Mouse (Mus musculus) lung, embryonic 14.5 days (tissue): ENCODE measurements around the gene Ppp1r14a. TPM values are rescaled to one million over a fixed set of nuclear protein-coding genes. Genes with fewer than 3 reads are reported as not detected.

ENCODE experiments used
- ATAC-seq: fragments of 200-750 bp; cut with Nextera tagmentation; 2 replicates; pipeline ENCODE4 v1.8.0; 2017; ENCODE audit warnings: mild to moderate bottlenecking, moderate TSS enrichment, moderate library complexity; ENCODE audit not compliant: insufficient read depth
- DNase-seq: peaks from one replicate; pipeline ENCODE4 v3.0.0-alpha.2; 2015
- H3K27ac ChIP-seq: fragments of 300-500 bp; sonication (generic); 2 replicates; pipeline ENCODE4 v1.5.1; 2014; ENCODE audit warnings: low read depth, mild to moderate bottlenecking, moderate library complexity
- H3K27me3 ChIP-seq: fragments of 300-500 bp; sonication (generic); 2 replicates; pipeline ENCODE4 v1.6.1; 2014; ENCODE audit warnings: low read length, control low read depth; ENCODE audit not compliant: insufficient read depth
- H3K36me3 ChIP-seq: fragments of 300-500 bp; sonication (generic); 2 replicates; pipeline ENCODE4 v1.6.1; 2014; ENCODE audit warnings: control low read depth; ENCODE audit not compliant: insufficient read depth
- H3K4me1 ChIP-seq: fragments of 300-500 bp; sonication (generic); 2 replicates; pipeline ENCODE4 v1.6.1; 2014; ENCODE audit warnings: antibody characterized with exemption, control low read depth; ENCODE audit not compliant: insufficient read depth
- H3K4me2 ChIP-seq: fragments of 300-500 bp; sonication (generic); 2 replicates; pipeline ENCODE4 v1.6.1; 2014; ENCODE audit warnings: mild to moderate bottlenecking
- H3K4me3 ChIP-seq: fragments of 300-500 bp; sonication (generic); 2 replicates; pipeline ENCODE4 v1.5.1; 2014; ENCODE audit warnings: low read depth, low read length
- H3K9ac ChIP-seq: fragments of 300-500 bp; sonication (generic); 2 replicates; pipeline ENCODE4 v1.6.1; 2014
- H3K9me3 ChIP-seq: fragments of 300-500 bp; sonication (generic); 2 replicates; pipeline ENCODE4 v1.6.1; 2016; ENCODE audit warnings: low read depth, low read length, control low read depth
- CTCF ChIP-seq: IDR thresholded peaks from 2 replicates; pipeline ENCODE4 v1.5.1; 2016; ENCODE audit warnings: antibody characterized with exemption, low read depth
- WGBS: fragments of 180-500 bp; shearing (Covaris S2); extraction: QIAGEN DNeasy Blood & Tissue Kit; methylation state at CpG from one replicate; pipeline ENCODE4 v1.1.7; 2014; 5-methylcytosine and 5-hydroxymethylcytosine counted together
- polyA plus RNA-seq: library from polyadenylated mRNA; unstranded; fragments of >200 nt; fragmentation: Nextera tagmentation; extraction: Ambion mirVana; gene quantifications from 2 replicates; pipeline ENCODE4 v1.2.1, GENCODE M21; 2014

Ppp1r14a gene
- polyA plus RNA-seq, 1 experiment from 2014 or later = 114 TPM

GRCm38 (mm10) chr7:29279261-29279660, 9.8 kb upstream of the Ppp1r14a start:
- no peak overlapping the region for H3K4me3 ChIP-seq
- H3K36me3 ChIP-seq = no peaks in the 10 kb centered on the region
- no peak for TF ChIP-seq CTCF
- DNase-seq = no peak
- H3K4me1 ChIP-seq = no peaks in the 10 kb centered on the region
- no peak overlapping the region for H3K9ac ChIP-seq
- peak overlapping the region; percentile 92; the same call in 1 of the 2 replicates for H3K4me2 ChIP-seq
- H3K27me3 ChIP-seq = peaks cover 29% of the 10 kb centered on the region
- no peaks in the 10 kb centered on the region for H3K9me3 ChIP-seq
- no peak overlapping the region for H3K27ac ChIP-seq
- no peak for ATAC-seq

GRCm38 (mm10) chr7:29279924-29280323, 9.2 kb upstream of the Ppp1r14a start:
- DNase-seq = no peak
- peak overlapping the region; percentile 92 for H3K4me2 ChIP-seq
- peak overlapping the region; percentile 58 for H3K4me3 ChIP-seq
- H3K9ac ChIP-seq = peak overlapping the region; percentile 16; the same call in 1 of the 2 replicates
- ATAC-seq = no peak
- 0 out of 2 replicates have a peak overlapping the region, but pooled peaks have one; percentile 6 for H3K27ac ChIP-seq
- no peak for TF ChIP-seq CTCF
- no peaks in the 10 kb centered on the region for H3K36me3 ChIP-seq
- WGBS = 52% methylated on average over 8 of the region's 8 CpGs
- peaks cover 29% of the 10 kb centered on the region for H3K27me3 ChIP-seq
- H3K4me1 ChIP-seq = no peaks in the 10 kb centered on the region
- H3K9me3 ChIP-seq = no peaks in the 10 kb centered on the region

- WGBS = 12% methylated on average over 13 of the region's 13 CpGs
These were observed 8.3 kb upstream of the Ppp1r14a start for GRCm38 (mm10) chr7:29280801-29281200.

GRCm38 (mm10) chr7:29281201-29282073, 7.7 kb upstream of the Ppp1r14a start, which contains the start of gene Spint2:
Gene Spint2, minus strand, starts transcription at chr7:29281912.
- ATAC-seq (peak; percentile 80), DNase-seq (peak; percentile 78)
- H3K27ac ChIP-seq = peak within 1 kb of the TSS; percentile 88
- H3K27me3 ChIP-seq = peaks cover 29% of the 10 kb centered on the region
- peak within 1 kb of the TSS; percentile 92 for H3K4me2 ChIP-seq
- H3K9ac ChIP-seq = peak within 1 kb of the TSS; percentile 64
- no peaks in the 10 kb centered on the region for H3K36me3 ChIP-seq
- H3K4me1 ChIP-seq = no peaks in the 10 kb centered on the region
- H3K4me3 ChIP-seq = peak within 1 kb of the TSS; percentile 58
- no peaks in the 10 kb centered on the region for H3K9me3 ChIP-seq
- WGBS = under 1% methylated on average over 79 of the region's 80 CpGs
- TF ChIP-seq CTCF = peak; percentile 38; the same call in 1 of the 2 replicates

More at GRCm38 (mm10) chr7:29280801-29281200, 8.3 kb upstream of the Ppp1r14a start:
- DNase-seq (no peak), ATAC-seq (no peak)
- Histone ChIP-seq H3K4me1 (no peaks in the 10 kb centered on the region), H3K27ac (no peak overlapping the region), H3K9me3 (no peaks in the 10 kb centered on the region), H3K4me3 (peak overlapping the region; percentile 58), H3K9ac (peak overlapping the region; percentile 64), H3K36me3 (no peaks in the 10 kb centered on the region), H3K27me3 (peaks cover 29% of the 10 kb centered on the region), H3K4me2 (peak overlapping the region; percentile 92)
- TF ChIP-seq CTCF = no peak

GRCm38 (mm10) chr7:29282074-29282554, 7.0 kb upstream of the Ppp1r14a start:
- Histone ChIP-seq H3K27ac (no peak overlapping the region), H3K36me3 (no peaks in the 10 kb centered on the region), H3K9me3 (no peaks in the 10 kb centered on the region), H3K4me2 (peak overlapping the region; percentile 92), H3K27me3 (peaks cover 29% of the 10 kb centered on the region), H3K9ac (peak overlapping the region; percentile 64; the same call in 1 of the 2 replicates), H3K4me3 (peak overlapping the region; percentile 58), H3K4me1 (no peaks in the 10 kb centered on the region)
- TF ChIP-seq CTCF = no peak
- 6% methylated on average over 21 of the region's 21 CpGs for WGBS
- DNase-seq (no peak), ATAC-seq (peak; percentile 59)

GRCm38 (mm10) chr7:29283876-29284275, 5.2 kb upstream of the Ppp1r14a start:
- Histone ChIP-seq H3K36me3 (no peaks in the 10 kb centered on the region), H3K27ac (no peak overlapping the region), H3K4me2 (no peak overlapping the region), H3K9me3 (no peaks in the 10 kb centered on the region), H3K4me3 (no peak overlapping the region), H3K27me3 (peaks cover 29% of the 10 kb centered on the region), H3K9ac (no peak overlapping the region), H3K4me1 (peaks cover 4% of the 10 kb centered on the region; the same call in 1 of the 2 replicates)
- DNase-seq (no peak), ATAC-seq (no peak)
- WGBS = 82% methylated on average over 4 of the region's 4 CpGs
- TF ChIP-seq CTCF = no peak

GRCm38 (mm10) chr7:29284523-29284922, 4.6 kb upstream of the Ppp1r14a start:
- Histone ChIP-seq H3K27me3 (peaks cover 29% of the 10 kb centered on the region), H3K36me3 (no peaks in the 10 kb centered on the region), H3K27ac (no peak overlapping the region), H3K9me3 (no peaks in the 10 kb centered on the region), H3K4me3 (no peak overlapping the region), H3K4me2 (no peak overlapping the region), H3K4me1 (peaks cover 5% of the 10 kb centered on the region; the same call in 1 of the 2 replicates), H3K9ac (no peak overlapping the region)
- DNase-seq (no peak), ATAC-seq (no peak)
- WGBS = 91% methylated on average over 6 of the region's 6 CpGs
- no peak for TF ChIP-seq CTCF
